Mouse (Mus musculus) cerebral cortex, adult 2 months (tissue): ENCODE results near the gene Slc4a8.

Source experiments
- WGBS: fragments of 180-500 bp; shearing (Covaris S2); methylation state at CpG from one replicate; pipeline ENCODE4 v1.1.7; 2018; 5-methylcytosine and 5-hydroxymethylcytosine counted together

Gene Slc4a8

DNA sequence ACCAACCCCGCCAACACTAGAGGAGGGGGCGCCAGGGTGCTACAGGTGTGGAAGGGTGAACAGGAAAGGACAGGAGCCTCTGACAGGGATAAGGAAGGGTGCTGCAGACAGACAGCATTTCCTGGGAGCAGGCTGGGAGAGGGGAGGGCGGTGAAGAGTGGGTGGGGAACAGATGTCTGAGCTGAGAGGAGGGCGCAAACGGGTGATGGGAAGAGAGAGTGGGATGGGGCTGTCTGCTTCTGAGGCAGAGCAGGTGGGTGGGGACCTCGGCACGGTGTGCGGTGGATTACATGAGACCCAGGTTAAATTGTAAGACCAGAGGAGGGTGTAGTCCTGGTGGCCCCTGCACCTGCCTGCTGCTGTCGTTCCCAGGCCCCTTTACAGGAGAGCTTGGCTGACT lies 68.2 kb downstream of the Slc4a8 start:
- WGBS = 59% methylated on average over 9 of the region's 9 CpGs

DNA sequence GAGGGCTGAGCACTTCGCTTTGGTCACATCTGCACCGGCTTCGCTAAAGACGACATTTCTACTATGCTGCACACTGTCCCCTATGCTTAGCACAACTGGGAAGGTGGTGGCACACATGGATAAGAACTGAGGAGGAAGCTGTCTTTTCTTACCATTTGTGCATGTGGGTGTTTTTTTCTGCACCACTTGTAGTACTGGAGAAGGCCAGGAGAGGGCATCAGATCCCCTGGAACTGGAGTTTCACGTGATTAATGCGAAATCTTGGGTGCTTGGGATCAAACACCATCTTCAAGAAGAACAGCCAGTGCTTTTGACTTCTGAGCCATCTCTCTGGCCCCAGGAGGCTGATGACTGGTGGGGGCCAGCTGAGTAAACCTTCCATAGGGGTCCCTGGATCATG lies 69.1 kb downstream of the Slc4a8 start:
- WGBS = 59% methylated on average over 6 of the region's 6 CpGs

DNA sequence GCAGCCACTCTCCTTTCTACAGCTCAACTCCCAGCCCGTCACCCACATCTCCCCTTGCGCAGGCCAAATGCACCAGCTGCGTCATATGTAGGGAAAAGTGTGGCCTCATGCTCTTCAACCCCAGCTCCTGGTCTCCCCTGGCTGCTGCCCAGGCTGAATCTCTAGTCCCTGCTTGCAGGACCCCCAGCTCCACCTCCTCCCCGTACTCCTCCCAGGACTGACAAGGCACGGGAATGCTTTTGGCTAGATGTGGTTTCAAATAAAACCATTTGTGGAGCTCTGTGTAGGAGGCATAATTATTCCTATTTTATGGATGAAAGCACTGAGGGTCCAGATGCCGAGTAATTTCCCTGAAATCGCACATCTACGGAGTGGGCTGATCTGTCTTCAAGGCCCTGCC lies 70.6 kb downstream of the Slc4a8 start:
- 52% methylated on average over 8 of the region's 8 CpGs for WGBS

DNA sequence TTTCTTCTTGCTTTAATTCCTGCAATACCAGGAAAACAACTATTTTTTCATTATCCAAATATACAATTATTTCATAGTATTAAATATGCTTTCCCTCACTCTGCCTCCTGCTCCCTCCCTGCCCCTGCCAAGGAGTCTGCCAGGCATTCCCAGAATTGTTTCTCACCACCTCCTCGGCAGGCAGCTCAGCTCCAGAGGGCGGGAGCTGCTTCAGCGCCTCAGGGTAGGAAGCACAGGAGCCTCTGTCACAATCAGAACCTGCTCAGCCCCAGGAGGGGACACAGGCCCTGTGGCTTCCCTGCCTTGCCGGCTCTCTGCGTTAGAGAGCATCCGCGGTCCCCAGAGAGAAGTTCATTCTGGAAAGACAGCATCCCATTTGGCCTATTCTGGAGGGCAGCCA lies 71.2 kb downstream of the Slc4a8 start:
- WGBS = 36% methylated on average over 7 of the region's 7 CpGs

DNA sequence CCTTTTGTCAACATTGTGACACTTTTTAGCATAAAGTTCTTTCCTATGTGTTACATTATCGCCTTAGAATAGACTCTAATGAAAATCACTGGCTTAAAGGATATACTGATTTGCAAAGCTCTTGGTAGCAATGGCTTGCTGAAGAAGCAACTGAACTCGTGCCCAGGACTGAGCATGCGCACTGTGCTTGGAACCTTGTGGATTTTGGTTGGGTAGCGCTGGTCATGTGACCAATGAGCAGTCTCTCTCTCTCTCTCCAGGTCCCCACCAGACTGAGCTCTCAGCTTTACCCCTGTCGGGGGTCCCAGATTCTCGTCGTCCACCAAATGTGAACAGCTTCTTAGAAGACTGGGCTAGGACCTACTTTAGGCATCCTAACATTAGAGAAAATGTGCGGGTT lies 75.2 kb downstream of the Slc4a8 start:
- 87% methylated on average over 8 of the region's 8 CpGs for WGBS

DNA sequence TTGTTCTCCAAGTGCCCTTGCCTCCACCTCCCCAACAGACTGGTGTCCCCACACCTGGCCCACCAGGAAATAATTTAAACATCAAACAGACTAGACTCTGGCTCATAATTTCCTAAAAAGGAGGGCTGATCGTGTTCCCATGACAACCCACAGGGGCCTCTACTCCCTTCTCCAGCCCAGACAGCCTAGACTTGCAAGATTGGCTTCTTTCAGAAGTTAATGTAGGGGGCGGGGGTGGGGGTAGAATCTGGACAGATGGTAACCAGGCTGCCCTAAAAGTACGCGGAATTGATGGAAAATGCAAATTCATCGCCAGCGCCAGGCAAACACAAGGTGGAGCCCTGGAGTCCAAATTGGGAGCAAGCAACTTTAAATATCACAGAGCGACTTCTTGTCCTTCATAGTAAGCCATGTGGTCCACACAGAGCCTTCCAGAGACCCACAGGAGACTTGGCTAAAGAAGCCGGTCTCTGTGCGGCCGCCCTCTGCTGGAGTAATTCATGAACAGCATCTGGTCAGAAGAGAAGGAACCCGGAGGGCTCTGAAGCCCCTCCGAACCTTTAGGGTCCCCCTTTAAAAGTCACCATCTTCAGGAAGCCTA lies 77.2 kb downstream of the Slc4a8 start:
- WGBS = 24% methylated on average over 12 of the region's 12 CpGs

DNA sequence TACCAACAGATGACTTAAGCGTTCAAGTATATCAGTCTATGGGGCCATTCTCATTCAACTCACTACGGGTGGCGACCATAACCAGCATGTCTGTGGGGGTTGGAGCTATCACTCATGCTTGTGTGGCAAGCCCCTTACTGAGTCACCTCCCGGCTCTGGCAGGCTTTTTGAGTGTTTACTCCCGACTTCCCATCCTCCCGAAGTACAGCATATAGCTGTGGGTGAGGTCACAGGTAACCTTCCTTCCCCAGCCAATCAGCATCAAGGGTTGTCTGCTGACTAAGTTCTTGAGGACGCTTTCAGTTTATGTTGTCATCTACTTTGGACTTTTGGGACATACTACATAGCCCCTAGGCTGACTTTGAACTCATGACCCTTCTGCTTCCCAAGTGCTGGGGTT lies 82.8 kb downstream of the Slc4a8 start:
- 80% methylated on average over 7 of the region's 7 CpGs for WGBS

DNA sequence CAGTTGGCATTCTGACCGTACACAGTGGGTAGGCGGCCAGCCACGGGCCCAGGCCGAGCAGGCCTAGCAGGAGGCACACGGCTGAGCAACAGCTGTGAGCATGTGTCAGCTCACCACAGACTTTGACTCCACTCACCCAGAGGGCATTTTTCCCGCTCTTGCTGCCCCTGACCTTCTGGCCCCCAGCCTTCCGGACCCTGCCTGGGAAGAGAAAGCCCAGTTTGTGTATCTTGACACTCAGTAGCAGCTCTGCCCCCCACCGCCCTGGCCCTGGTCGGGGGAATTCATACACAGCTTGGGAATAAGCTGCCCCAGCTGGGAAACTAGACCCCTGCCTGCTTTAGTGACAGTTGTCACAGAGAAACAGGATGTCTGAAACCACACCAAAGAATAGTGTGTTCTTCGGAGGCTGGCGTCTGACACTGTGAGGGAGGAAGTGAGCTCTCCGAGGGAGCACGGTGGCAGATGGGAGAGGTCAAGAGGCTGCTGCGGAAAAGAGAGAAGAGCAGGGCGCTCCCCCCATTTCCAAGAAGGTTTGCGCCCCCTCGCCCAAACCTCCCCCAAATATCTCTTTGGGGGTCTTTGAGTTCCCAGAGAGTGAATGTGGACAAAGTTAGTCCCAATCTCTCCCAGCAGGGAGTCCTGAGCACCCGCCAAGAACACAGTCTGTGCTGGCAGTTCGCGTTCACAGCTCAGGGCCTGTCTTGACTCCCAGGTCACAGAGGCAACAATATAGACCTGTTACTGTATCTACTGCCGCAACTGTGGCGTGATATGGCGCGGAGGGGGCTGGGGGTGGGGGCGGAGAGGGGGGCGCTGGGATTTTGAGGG lies 83.7 kb downstream of the Slc4a8 start:
- 52% methylated on average over 26 of the region's 26 CpGs for WGBS

DNA sequence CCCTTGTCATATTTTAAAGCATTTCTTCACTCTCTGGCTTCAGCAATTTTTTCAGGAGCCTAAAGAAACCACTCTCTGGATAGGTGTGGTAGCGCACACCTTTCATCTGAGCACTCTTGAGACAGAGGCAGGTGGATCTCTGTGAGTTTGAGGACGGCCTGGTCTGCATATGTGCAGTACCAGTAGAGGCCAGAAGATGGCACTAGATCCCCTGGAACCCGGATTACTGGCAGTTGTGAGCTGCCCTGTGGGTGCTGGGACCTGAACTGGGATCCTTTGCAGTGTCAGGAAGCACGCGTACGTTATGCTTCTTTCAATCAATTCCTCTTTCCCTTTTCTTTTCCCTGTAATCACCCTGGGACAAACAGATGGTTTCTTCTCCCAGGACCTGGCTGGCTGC lies 85.6 kb downstream of the Slc4a8 start:
- WGBS = 87% methylated on average over 6 of the region's 6 CpGs

DNA sequence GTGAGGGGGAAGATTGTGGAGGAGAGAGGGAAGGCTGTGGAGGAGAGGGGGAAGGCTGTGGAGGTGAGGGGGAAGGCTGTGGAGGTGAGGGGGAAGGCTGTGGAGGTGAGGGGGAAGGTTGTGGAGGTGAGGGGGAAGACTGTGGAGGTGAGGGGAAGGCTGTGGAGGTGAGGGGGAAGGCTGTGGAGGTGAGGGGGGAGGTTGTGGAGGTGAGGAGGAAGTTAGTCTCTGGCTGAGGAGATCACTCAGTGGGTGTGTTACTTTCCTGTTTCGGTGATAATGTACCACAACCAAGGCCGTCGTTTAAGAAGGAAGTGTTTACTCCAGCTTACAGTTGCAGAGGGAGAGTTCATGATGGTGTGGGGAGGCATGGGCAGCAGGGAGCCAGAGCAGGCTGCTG lies 96.0 kb downstream of the Slc4a8 start:
- 70% methylated on average over 3 of the region's 3 CpGs for WGBS

DNA sequence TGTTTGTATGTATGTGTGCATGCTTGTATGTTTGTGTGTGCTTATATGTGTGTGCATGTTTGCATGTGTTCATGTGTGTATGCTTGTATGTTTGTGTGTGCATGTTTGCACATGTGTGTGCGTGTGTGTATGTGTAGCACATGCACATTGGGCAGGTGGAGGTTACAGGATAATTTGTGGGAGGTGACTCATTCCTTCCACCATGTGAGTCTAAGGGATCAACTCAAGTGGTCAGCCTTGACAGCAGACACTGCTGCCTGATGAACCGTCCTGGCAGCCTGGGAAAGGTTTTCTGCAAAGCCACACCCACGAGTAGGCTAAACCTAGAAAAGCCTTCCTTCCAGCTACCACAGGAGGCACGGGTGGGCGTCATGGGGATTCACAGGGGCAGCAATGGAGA lies 99.3 kb downstream of the Slc4a8 start:
- 47% methylated on average over 5 of the region's 5 CpGs for WGBS

DNA sequence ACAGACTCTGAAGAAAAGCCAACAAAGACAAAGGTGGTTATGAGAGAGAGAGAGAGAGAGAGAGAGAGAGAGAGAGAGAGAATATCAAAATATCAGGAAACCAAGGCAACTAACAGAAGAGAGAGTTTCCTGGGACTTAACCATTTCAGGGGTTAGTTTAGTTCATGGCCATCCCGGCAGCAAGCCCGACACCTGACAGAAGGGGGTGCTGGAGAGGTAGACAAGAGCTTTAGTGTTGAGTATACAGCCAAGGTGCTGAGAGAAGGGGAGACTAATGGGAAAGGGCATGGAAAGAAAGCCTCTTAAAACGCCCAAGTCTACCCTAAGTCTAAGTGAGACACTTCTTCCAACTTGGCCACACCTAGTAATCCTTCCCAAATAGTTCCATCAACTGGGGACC lies 104.0 kb downstream of the Slc4a8 start:
- WGBS = 63% methylated on average over 3 of the region's 3 CpGs

DNA sequence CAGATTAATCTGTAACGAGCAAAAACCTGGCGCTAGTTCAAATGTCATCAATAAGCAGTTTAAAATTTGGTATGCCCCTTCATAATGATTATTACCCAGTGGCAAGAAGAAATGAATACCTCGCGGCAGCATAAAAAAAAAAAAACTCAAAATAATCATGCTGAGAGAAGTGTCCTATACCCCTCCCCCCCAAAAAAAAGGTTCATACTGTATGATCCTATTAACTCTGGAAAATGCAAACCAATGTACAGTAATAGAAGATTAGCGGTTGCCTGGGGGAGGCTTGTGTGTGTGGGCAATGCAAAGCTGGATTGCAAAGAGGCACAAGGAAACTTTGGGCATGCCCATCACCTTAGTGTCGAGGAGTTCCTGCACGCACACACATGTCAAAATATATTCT lies 108.0 kb downstream of the Slc4a8 start, which contains the start of gene Scn8a:
Gene Scn8a, plus strand, starts transcription at position 301 of the 400 bp plus-strand sequence.
- WGBS = 39% methylated on average over 7 of the region's 7 CpGs

DNA sequence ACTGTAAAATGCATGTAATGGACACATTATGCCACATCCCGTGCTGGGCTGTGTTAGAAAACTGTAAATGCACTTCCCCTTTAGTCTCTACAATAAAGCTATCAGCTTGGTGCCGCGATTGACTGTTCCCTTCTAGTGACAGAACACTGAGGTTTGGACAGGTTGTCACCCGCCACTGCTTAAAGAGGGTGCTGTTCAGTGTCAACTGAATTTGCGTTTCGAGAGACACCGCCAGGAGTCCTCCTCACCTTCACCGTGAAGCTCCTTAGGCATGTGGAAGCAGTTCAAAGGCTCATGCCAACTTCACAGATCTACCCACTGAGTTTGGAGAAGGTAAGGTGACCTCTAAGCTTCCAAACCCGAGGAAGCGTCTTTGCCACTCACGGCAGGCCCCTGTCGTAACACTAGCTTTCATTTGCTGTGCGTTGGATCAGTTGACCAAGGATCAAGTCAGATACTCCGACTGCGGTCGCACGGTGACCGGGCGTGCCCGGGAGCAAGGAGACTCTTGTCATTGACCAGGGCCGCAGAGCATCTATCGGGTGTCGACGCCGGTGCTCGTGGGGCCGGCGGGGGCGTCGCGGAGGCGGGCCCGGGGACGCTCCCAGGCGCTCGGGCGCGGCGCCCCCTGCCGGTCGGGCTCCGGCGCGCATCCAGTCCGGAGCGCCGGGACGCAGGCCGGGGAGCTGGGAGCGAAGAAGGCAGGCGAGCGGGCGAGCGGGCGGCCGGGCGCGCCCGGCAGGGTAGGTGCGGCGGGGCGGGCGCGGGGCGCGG lies 108.6 kb downstream of the Slc4a8 start:
- 4% methylated on average over 66 of the region's 66 CpGs for WGBS

DNA sequence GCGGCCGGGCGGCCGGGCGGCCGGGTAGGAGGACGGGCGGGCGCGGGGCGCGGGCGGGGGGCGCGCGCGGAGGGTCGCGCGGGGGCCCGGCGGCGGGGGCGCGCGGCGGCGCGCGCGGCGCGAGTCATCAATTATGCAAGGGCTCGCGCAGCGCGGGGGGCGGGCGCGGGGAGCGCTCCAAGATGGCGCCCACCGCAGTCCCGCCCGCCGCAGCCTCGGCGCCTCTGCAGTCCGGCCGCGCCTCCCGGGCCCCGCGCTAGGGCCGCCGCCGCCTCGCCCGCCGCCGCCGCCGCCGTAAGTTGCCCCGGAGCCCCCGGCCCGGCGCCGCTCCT lies 109.2 kb downstream of the Slc4a8 start:
- 9% methylated on average over 60 of the region's 69 CpGs for WGBS

DNA sequence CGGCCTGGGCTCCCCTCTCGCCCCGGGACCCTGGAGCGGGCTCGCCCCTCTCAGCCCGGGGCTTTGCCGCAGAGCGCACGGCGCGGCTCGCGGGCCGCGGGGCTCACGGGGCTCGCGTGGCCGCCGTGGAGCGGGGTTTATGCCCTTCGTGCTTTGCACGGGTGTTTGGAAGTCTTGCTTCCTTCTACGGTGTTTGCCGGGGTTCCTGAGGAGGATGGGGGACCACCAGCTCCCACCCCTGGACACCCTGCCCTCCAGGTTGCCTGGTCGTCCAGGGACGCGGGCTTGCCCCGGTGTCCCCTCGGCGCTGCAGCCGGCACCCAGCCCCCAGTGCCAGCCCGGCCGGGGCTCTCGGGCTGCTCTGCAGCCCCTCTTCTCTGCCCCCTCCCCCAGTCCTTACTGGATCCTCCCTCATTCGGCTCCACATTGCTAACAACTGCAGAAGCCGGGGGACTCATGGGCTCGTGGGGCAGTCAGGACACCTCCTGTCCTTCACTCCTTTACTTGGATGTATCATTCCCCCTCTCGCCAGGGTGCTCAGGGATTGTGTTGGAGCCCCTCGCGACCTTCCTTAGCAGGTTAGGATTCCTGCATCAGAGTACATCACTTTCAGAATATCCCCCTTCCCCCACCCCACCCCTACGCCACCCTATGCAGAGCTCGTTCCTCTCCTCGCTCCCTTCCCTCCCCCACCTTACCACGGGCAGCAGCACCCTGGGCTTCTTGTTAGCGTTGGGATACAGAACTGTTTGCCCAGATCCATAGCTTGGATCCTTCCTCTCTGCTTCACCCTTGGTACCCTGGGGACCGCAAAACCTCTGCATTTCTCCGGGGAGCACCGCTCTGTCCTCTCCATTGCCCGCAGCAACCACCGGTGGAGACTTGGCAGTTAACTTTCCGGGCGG lies 109.8 kb downstream of the Slc4a8 start:
- 1% methylated on average over 48 of the region's 53 CpGs for WGBS

DNA sequence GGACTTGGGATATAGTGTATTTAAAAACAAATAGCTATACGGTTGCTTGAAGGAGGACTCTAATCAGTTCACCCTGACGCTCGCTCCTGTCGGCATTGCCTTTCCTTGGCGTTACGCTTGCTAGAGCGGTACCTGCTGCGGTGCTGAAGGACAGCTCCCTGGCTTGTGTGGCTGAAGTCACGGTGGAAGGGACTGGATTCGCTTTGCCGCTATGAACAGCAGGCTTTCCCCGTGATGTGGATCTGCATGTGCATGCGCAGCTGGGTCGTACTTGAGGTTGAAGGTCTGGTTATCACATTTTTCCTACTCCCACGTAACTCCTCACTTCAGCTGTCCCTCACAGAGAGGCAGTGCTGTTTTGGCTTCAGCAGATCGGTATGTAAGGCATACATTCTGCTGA lies 111.6 kb downstream of the Slc4a8 start:
- 3% methylated on average over 16 of the region's 16 CpGs for WGBS
